Mouse (Mus musculus) lung, adult 2 months (tissue): ENCODE results near the gene Gm17018. TPM values are rescaled to one million over a fixed set of nuclear protein-coding genes. Genes with fewer than 3 reads are reported as not detected.

ENCODE experiments used
- DNase-seq: peaks from one replicate; pipeline ENCODE4 v3.0.0; 2022
- H3K4me1 ChIP-seq: fragments of 200-500 bp; 2 replicates; pipeline ENCODE4 v1.6.1; 2011; ENCODE audit warnings: low read length; ENCODE audit not compliant: control insufficient read depth, insufficient read depth
- H3K4me3 ChIP-seq: fragments of 200-500 bp; replicated peaks from 2 replicates; pipeline ENCODE3; 2011; ENCODE audit warnings: low read depth, mild to moderate bottlenecking, control low read depth, low read length; ENCODE audit errors: extremely low read depth
- CTCF ChIP-seq: fragments of 200-500 bp; IDR thresholded peaks from 2 replicates; pipeline ENCODE4 v1.5.1; 2011; ENCODE audit warnings: mild to moderate bottlenecking, low read length, control low read depth; ENCODE audit not compliant: insufficient read depth
- POLR2A ChIP-seq: fragments of 200-500 bp; IDR thresholded peaks from 2 replicates; pipeline ENCODE4 v1.6.1; 2011; ENCODE audit warnings: low read depth, mild to moderate bottlenecking, control low read depth, low read length, borderline replicate concordance; ENCODE audit errors: extremely low read depth
- WGBS: fragments of 180-500 bp; shearing (Covaris S2); methylation state at CpG from one replicate; pipeline ENCODE4 v1.1.7; 2018; 5-methylcytosine and 5-hydroxymethylcytosine counted together
- polyA plus RNA-seq: library from polyadenylated mRNA; depleted of rRNA; stranded (reverse); fragments of >200 nt; gene quantifications from 2 replicates; pipeline ENCODE4 v1.2.3, GENCODE M21; 2012; rRNA removed

Gm17018 gene
- polyA plus RNA-seq, 1 experiment: 7.5 TPM

DNA sequence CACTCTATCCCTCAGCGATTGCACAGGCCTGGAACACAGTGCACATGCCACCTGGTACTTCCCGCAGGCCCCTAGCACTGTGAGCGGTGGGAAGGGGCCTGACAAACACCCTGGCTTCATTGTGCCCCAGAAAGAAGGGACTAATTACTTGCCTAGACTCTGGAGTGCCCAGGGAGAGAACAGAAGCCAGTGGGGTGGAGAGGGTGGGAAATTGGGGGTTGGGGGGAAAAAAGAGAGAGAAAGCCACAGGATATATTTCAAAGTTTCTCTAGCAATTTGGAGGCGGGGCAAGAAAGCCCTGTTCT, 55.8 kb downstream of the Gm17018 start:
- TF ChIP-seq CTCF (no peak), POLR2A (no peak)
- DNase-seq: no peak
- WGBS: 88% methylated on average over 4 of the region's 4 CpGs
- Histone ChIP-seq H3K4me1 (peaks cover 3% of the 10 kb centered on the region; the same call in 1 of the 2 replicates), H3K4me3 (no peak overlapping the region)

DNA sequence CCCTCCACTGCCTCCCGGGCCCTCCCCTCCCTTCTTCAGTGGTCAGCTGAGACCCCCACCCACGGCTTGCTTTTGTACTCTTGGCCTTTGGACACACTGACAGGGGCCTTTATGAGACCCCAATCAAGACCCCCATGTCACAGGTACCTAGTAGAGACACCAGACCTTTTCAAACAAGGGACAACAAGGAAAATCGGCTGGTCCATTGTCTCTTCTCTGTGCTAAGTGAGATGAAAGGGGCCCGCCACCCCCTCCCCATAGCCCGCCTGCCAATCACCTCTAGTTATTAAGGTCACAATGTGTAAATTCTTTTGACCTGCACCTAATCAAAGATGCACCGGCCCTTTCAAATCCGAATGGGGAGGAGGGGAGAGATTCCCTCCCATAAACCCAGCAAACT, 56.3 kb downstream of the Gm17018 start:
- DNase-seq: no peak
- no peak overlapping the region for H3K4me3 ChIP-seq
- TF ChIP-seq POLR2A (no peak), CTCF (no peak)
- peaks cover 3% of the 10 kb centered on the region; the same call in 1 of the 2 replicates for H3K4me1 ChIP-seq
- WGBS: 57% methylated on average over 7 of the region's 7 CpGs

DNA sequence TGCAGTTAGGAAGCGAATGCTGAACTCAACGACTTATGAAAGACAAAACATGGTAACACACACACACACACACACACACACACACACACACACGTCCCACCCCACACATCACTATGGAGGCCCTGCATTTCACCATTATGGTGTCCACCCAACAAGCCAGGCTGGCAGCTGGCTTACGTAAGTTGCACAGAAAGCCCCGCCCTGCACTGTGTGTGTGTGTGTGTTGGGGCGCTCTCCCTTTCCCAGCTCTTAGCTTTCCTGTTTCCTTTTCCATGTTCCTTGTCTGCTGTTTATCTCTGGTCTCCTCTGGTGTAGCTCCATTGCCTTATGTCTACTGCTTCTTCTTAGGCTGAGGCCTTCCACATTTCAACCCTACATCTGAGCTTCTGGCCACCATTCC, 57.8 kb downstream of the Gm17018 start:
- TF ChIP-seq CTCF (no peak), POLR2A (no peak)
- Histone ChIP-seq H3K4me3 (no peak overlapping the region), H3K4me1 (peaks cover 3% of the 10 kb centered on the region; the same call in 1 of the 2 replicates)
- 71% methylated on average over 6 of the region's 6 CpGs for WGBS
- no peak for DNase-seq

DNA sequence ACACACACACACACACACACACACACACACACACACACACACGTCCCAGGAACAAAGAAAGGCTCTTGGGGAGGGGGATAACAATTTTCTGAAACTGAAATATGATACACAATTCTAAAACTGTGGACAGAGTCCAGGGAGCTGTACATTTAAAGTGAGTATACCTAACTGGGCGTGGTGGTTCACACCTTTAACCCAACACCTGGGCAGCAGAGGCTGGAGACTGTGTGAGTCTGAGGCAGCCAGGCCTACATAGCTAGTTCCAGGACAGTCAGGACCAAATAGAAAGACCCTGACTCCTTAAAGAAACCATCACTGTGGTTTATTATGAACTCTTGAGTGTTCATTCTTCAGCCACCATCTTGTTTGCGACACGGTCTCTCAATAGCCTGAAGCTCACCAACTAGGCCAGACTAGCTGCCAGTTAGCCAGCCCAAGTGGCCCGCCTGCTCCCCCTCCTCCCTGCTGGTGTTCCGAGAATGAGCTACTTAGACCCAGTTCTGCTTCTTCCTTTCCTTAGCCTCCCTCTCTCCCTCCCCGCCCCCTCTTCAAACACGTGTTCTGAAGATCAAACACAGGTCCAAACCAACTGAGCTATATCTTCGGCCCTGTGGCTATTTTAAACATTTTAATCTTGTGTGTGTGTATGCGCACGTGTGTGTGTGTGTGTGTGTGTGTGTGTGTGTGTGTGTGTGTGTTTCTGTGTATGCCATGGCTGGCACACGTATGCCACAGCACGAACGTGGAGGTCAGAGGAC, 59.5 kb downstream of the Gm17018 start:
- TF ChIP-seq CTCF (no peak), POLR2A (no peak)
- H3K4me1 ChIP-seq: peaks cover 3% of the 10 kb centered on the region; the same call in 1 of the 2 replicates
- no peak for DNase-seq
- 75% methylated on average over 14 of the region's 14 CpGs for WGBS
- H3K4me3 ChIP-seq: no peak overlapping the region

DNA sequence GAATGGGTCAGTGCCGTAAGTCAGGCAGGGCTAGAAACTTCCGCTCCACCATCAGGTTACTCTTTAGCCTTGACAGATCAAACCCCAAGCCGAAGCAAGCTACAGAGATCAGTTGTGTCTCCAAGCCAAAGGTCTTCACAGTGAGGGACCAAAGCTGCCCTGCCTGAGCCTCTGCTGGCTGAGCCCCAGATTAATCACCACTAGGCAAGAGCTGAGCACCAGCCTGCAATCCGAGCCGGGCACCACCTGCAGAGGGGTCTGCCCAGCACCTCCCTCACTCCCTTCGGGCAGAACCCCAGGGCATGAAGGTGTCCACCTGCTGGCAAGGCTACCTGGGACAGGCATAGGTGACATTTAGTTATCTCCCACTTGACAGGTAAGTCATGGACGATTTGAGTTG, 60.6 kb downstream of the Gm17018 start:
- Histone ChIP-seq H3K4me3 (no peak overlapping the region), H3K4me1 (no peaks in the 10 kb centered on the region)
- no peak for DNase-seq
- WGBS: 73% methylated on average over 7 of the region's 7 CpGs
- TF ChIP-seq CTCF: no peak
- no peak for TF ChIP-seq POLR2A

DNA sequence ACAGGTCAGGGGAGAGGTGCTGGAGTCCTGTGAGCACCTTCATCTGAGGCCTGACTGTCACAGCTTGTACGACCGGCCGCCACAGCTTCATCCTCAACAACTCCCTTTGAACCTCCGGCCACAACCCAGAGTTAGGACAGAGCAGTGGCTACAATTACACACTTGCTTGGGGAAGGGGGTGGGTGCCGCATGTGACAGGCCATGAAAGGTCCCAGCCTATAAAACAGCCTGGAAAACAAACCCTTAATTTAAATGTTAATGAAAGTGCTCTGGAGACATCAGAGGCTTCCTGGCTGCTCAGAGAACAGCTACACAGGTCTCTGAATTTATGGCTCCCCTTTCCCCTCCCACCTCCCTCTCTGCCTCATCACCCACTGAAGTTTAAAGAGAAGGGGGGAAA, 61.7 kb downstream of the Gm17018 start:
- no peak for TF ChIP-seq CTCF
- TF ChIP-seq POLR2A: no peak
- H3K4me3 ChIP-seq: no peak overlapping the region
- DNase-seq: no peak
- no peaks in the 10 kb centered on the region for H3K4me1 ChIP-seq
- WGBS: 89% methylated on average over 5 of the region's 5 CpGs

DNA sequence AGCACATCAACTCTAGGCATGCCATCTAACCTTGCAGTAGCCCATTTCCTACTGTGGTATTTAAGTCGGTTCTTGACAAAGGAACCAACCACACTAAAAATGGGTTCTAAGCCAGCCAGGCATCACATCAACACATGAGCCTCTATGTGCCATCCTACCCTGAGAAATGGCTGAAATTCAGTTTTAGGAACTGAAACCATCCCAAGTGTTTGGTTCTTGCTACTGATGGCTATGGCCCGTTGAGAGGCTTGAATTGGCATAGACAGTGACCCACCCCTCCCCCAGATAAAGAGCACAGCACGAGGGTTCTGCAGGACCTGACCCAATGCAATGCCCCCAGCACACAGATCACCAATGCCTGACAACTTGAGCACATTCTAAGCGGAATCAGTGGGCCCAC, 63.3 kb downstream of the Gm17018 start:
- WGBS: 83% methylated on average over 4 of the region's 4 CpGs
- TF ChIP-seq POLR2A: no peak
- TF ChIP-seq CTCF: no peak

DNA sequence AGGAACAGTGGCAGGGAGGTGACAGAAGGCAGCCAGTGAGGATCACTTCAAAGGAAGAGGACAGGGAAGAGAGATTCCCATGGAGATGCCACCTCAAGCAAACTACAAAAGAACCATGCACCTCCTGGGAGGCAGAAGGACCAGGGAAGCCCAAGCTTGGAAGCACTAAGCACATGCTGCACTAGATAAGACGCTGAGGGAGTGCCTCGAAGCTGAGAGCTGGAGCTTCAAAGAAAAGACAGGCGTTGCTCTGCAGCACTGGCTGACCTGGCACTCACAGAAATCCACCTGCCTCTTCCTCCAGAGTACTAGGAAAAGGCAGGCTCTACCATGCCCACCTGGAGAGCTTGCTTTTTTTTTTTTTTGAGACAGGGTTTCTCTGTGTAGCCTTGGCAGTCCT, 66.6 kb downstream of the Gm17018 start:
- WGBS: 50% methylated on average over 3 of the region's 3 CpGs
- TF ChIP-seq CTCF: no peak
- TF ChIP-seq POLR2A: no peak
- Histone ChIP-seq H3K4me3 (no peak overlapping the region), H3K4me1 (no peaks in the 10 kb centered on the region)
- no peak for DNase-seq

More for the DNA sequence above, 63.3 kb downstream of the Gm17018 start:
- DNase-seq: no peak
- H3K4me3 ChIP-seq: no peak overlapping the region
- no peaks in the 10 kb centered on the region for H3K4me1 ChIP-seq

DNA sequence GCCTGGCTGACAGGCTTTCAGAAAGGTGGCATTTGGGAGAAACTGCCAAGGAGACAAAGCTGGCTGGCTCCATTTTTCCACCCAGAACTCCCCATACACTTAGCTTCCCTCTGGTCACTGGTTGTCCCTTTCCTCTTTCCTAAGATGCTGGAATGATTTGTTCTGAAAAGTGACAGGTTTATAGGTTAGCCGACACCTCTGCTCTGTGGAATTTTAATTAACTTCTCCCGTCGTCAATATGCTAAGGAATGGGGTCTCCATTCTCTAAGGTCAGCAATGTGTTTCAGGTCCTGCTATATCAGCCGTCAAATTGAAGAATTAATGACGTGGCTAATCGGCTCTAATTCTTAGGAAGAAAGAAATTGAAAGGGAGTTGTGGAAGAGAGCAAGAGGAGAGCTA, 68.2 kb downstream of the Gm17018 start:
- Histone ChIP-seq H3K4me1 (no peaks in the 10 kb centered on the region), H3K4me3 (no peak overlapping the region)
- 77% methylated on average over 6 of the region's 6 CpGs for WGBS
- no peak for DNase-seq
- TF ChIP-seq POLR2A (no peak), CTCF (no peak)

DNA sequence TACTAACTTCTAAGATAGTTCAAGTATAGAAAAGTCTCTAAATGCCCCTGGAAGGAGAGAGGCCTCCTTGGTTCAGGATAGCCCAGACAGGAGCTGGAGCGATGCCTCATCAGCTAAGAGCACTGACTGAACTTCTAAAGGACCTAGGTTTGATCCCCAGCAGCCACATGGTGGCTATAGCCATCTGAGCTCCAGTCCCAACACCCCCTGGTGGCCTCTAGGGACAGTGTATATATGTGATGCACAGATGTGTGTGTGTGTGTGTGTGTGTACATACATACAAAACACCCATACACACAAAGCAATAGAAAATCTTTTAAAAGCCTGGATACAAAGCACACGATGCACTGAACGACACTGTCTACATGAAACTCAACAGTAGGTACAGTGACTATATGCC, 68.8 kb downstream of the Gm17018 start:
- no peak overlapping the region for H3K4me3 ChIP-seq
- DNase-seq: no peak
- TF ChIP-seq CTCF: no peak
- no peak for TF ChIP-seq POLR2A
- WGBS: 97% methylated on average over 3 of the region's 3 CpGs
- no peaks in the 10 kb centered on the region for H3K4me1 ChIP-seq

Other genes starting within 250 kb of the Gm17018 start
- gene Btrc, start 196.9 kb upstream of the Gm17018 start, polyA plus RNA-seq: 11.7 and 16.9 TPM in 2 replicates
- 9.1 and 10.6 TPM in 2 replicates for gene Poll, start 84 bp upstream of the Gm17018 start, polyA plus RNA-seq
- 95.0 and 99.6 TPM in 2 replicates for gene Fbxw4, start 99.7 kb downstream of the Gm17018 start, polyA plus RNA-seq
- not detected in 2 replicates for gene Fgf8, start 182.3 kb downstream of the Gm17018 start, polyA plus RNA-seq
- 39.0 and 41.3 TPM in 2 replicates for gene Npm3, start 189.0 kb downstream of the Gm17018 start, polyA plus RNA-seq
- gene Mgea5, start 223.2 kb downstream of the Gm17018 start, polyA plus RNA-seq: 18.5 and 35.6 TPM in 2 replicates